Mouse (Mus musculus) kidney, adult 2 months (tissue): ENCODE measurements around the gene Rc3h2.

ENCODE experiments used
- CTCF ChIP-seq: fragments of 200-500 bp; conservative IDR thresholded peaks from 2 replicates; pipeline ENCODE4 v1.5.1; 2011; ENCODE audit warnings: low read depth, mild to moderate bottlenecking, control low read depth, low read length, moderate library complexity, mixed read lengths; ENCODE audit not compliant: insufficient read depth, insufficient read length
- POLR2A ChIP-seq: fragments of 200-500 bp; IDR thresholded peaks from one replicate; pipeline ENCODE4 v1.6.1; 2011; ENCODE audit warnings: low read depth, low read length, control low read depth

- TF ChIP-seq POLR2A = no peak
- no peak for TF ChIP-seq CTCF
Observed at GRCm38 (mm10) chr2:37460707-37461106, 38.0 kb upstream of the Rc3h2 start.
